Mouse (Mus musculus) thymus, adult 2 months (tissue): ENCODE measurements around the gene Hexim1.

Experiments used
- CTCF ChIP-seq: fragments of 200-500 bp; IDR thresholded peaks from 2 replicates; pipeline ENCODE4 v1.5.1; 2012; ENCODE audit warnings: mild to moderate bottlenecking, control low read depth, low read length, moderate library complexity, borderline replicate concordance; ENCODE audit not compliant: control insufficient read depth, poor library complexity, insufficient read depth; ENCODE audit errors: extremely low read depth
- POLR2A ChIP-seq: fragments of 200-500 bp; IDR thresholded peaks from 2 replicates; pipeline ENCODE4 v1.6.1; 2012; ENCODE audit warnings: mild to moderate bottlenecking, low read length, control low read depth, moderate library complexity; ENCODE audit not compliant: control insufficient read depth, poor library complexity, insufficient read depth; ENCODE audit errors: extremely low read depth

DNA sequence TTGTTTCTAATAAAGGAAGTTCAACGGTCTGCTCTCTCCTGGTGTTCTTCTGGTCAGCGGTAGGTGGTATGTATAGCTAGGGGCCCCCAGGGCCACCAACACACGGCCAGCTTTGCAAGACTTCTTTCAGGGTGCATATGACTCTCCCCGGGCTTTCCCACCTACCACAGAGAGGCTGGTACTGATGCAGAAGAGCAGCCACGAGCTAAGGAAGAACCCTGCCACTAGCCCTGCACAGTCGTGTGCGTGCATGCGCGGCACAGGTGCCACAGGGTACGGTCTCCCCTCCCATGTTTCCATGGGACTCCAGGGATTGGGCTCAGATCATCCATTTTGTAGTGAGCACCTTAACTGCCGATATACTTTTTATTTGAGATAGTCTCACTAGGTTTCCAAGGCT is 47.1 kb upstream of the Hexim1 start:
- no peak for TF ChIP-seq CTCF
- TF ChIP-seq POLR2A = no peak
